Mouse (Mus musculus): Measurements from ENCODE around the gene Adgrg5.

- TF ChIP-seq GATA1 (IDR thresholded peaks at IDR 0.05; ENCODE audit: borderline replicate concordance, low read length) = no peak
- TF ChIP-seq CTCF (IDR thresholded peaks at IDR 0.05; ENCODE audit: low read depth, low read length) = no peak
- TF ChIP-seq GATA2 (IDR thresholded peaks at IDR 0.05; ENCODE audit: borderline replicate concordance, low read depth, low read length) = no peak
- no peak for TF ChIP-seq POLR2AphosphoS5 (IDR thresholded peaks at IDR 0.05; ENCODE audit: insufficient replicate concordance, low read depth, low read length)
- no peak for TF ChIP-seq TAL1 (conservative IDR thresholded peaks at IDR 0.05; ENCODE audit: low read depth, low read length)
Observed at GRCm38 (mm10) chr8:94875096-94875870, 48.2 kb upstream of the Adgrg5 start.
